ENCODE assay signal across 9 mouse cellular contexts in the genomic region with DNA sequence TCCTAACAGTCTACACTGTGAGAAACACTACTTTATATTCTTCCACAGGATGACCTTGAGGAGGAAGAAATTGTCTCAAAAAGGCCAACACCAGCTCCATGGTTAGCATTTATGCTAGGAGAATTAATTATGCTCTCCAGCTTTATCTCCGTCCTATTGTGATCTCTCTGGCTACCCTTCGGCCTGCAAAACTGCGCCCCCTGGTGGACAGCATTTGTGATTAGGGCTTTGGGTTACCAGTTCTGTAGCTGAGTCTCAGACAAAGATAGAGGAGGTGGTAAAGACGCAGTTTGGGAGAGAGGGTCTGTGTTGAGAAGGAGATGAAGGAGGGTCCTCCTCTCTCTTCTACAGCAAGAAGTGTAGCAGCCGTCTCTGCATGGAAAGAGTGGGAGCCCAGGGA. TPM values are rescaled to one million over a fixed set of nuclear protein-coding genes. Genes with fewer than 3 reads are reported as not detected.
DNase-seq lines count a peak whose midpoint lies in the region; ATAC-seq and TF ChIP-seq lines count a peak whose summit lies in the region.
"Had no signal": no experiment of that assay in that cellular context is flagged by ENCODE, and none has a peak within 500 bp of the region (broad histone marks: within the 10 kb centered on the region; RNA-seq: fewer than 3 reads in every experiment).

No protein-coding gene starts in this region.

- DNase-seq in kidney, adult 18-20 months: peak; percentile 69
- DNase-seq in kidney, adult 11 months: no peak
- DNase-seq in ES-E14 (ENCODE audit: low read depth, low spot score): peak; percentile 82
- peak; percentile 73 for DNase-seq in c-Kit-positive CD71-positive TER-119-positive erythroid progenitor cells, embryonic 14.5 days (ENCODE audit: low spot score)
- peak; percentile 88 for DNase-seq in gastrocnemius, postnatal 10 days
- DNase-seq in limb, embryonic 11.5 days (ENCODE audit: low spot score): peak; percentile 84
- peak; percentile 69 to 74 for DNase-seq in thymus, postnatal 36 days

- no peak overlapping the region for H3K9ac ChIP-seq in ES-E14 (ENCODE audit: insufficient read depth, low read depth, low read length, poor library complexity, severe bottlenecking)
- H3K9ac ChIP-seq in limb, embryonic 11.5 days (ENCODE audit: low read length): no peak overlapping the region
- H3K9ac ChIP-seq in neural tube, embryonic 14.5 days (replicated peaks; ENCODE audit: low read depth, low read length): no peak overlapping the region

- no peaks in the 10 kb centered on the region for H3K9me3 ChIP-seq in ES-E14 (ENCODE audit: control insufficient read depth, insufficient read depth, low read depth, low read length)
- H3K9me3 ChIP-seq in limb, embryonic 11.5 days (ENCODE audit: control insufficient read depth, low read length): no peaks in the 10 kb centered on the region
- H3K9me3 ChIP-seq in neural tube, embryonic 14.5 days (ENCODE audit: control insufficient read depth, low read length): no peaks in the 10 kb centered on the region

- 13% methylated on average over 5 of the region's 5 CpGs for WGBS in limb, embryonic 11.5 days
- WGBS in neural tube, embryonic 14.5 days: 7% methylated on average over 5 of the region's 5 CpGs

- no peak for ATAC-seq in limb, embryonic 11.5 days (ENCODE audit: insufficient number of reproducible peaks, low FRiP score, low TSS enrichment, low read depth)
- ATAC-seq in neural tube, embryonic 14.5 days (ENCODE audit: low read depth): peak; percentile 21; the same call in 1 of the 2 replicates

- H3K27me3 ChIP-seq in limb, embryonic 11.5 days (ENCODE audit: control insufficient read depth, insufficient read depth, low read length): no peaks in the 10 kb centered on the region
- no peaks in the 10 kb centered on the region for H3K27me3 ChIP-seq in neural tube, embryonic 14.5 days (ENCODE audit: control insufficient read depth, insufficient read depth, low read length)

- H3K4me3 ChIP-seq in ES-E14 (ENCODE audit: insufficient read depth in 1 of 2, low read depth in 1 of 2, low read length in 2 of 2, poor library complexity in 1 of 2, severe bottlenecking in 1 of 2): no peak overlapping the region
- H3K4me3 ChIP-seq in limb, embryonic 11.5 days (ENCODE audit: low read depth, low read length): no peak overlapping the region
- no peak overlapping the region for H3K4me3 ChIP-seq in neural tube, embryonic 14.5 days (ENCODE audit: low read depth, low read length)
- H3K4me3 ChIP-seq: erythroblast, embryonic 14.5 days had no signal

- in situ Hi-C loops in ES-E14 (cut with MboI; ENCODE audit: low sequenced_read_pairs in 2 of 2, unreplicated experiment in 2 of 2): no loop called here

- no peak overlapping the region for H3K4me2 ChIP-seq in limb, embryonic 11.5 days (ENCODE audit: low read depth, severe bottlenecking)
- H3K4me2 ChIP-seq in neural tube, embryonic 14.5 days (ENCODE audit: low read depth, low read length): no peak overlapping the region

- H3K4me1 ChIP-seq in ES-E14 (ENCODE audit: control insufficient read depth in 2 of 2, insufficient read depth in 2 of 2, low read length in 2 of 2, poor library complexity in 1 of 2): peaks cover 6 to 27% of the 10 kb centered on the region in 2 experiments; a peak in 3 of 4 replicates
- H3K4me1 ChIP-seq in limb, embryonic 11.5 days (ENCODE audit: control insufficient read depth, insufficient read depth, low read length): peaks cover 9% of the 10 kb centered on the region; the same call in 1 of the 2 replicates
- no peaks in the 10 kb centered on the region for H3K4me1 ChIP-seq in neural tube, embryonic 14.5 days (ENCODE audit: control insufficient read depth, insufficient read depth, low read length)

- no peak overlapping the region for H3K27ac ChIP-seq in ES-E14 (ENCODE audit: insufficient read depth, low read depth, low read length, poor library complexity, severe bottlenecking)
- no peak overlapping the region for H3K27ac ChIP-seq in limb, embryonic 11.5 days (replicated peaks; ENCODE audit: low read depth, low read length)
- H3K27ac ChIP-seq in neural tube, embryonic 14.5 days (ENCODE audit: low read depth, low read length): no peak overlapping the region

- no peaks in the 10 kb centered on the region for H3K36me3 ChIP-seq in ES-E14 (ENCODE audit: control insufficient read depth, insufficient read depth, low read length, poor library complexity, severe bottlenecking)
- no peaks in the 10 kb centered on the region for H3K36me3 ChIP-seq in limb, embryonic 11.5 days (ENCODE audit: control insufficient read depth, insufficient read depth, low read length)
- H3K36me3 ChIP-seq in neural tube, embryonic 14.5 days (ENCODE audit: control insufficient read depth, insufficient read depth, low read length): no peaks in the 10 kb centered on the region

TF ChIP-seq in ES-E14, 5 proteins besides CTCF, POLR2A, EP300 and RAD21:
- TF ChIP-seq ZC3H11A (IDR thresholded peaks at IDR 0.05; ENCODE audit: borderline replicate concordance, low read depth, low read length): no peak
- TF ChIP-seq CHD2 (IDR thresholded peaks at IDR 0.05; ENCODE audit: low read depth, low read length): no peak
- no peak for TF ChIP-seq HCFC1 (IDR thresholded peaks at IDR 0.05; ENCODE audit: borderline replicate concordance, insufficient read depth, low read length)
- no peak for TF ChIP-seq MAFK (IDR thresholded peaks at IDR 0.05; ENCODE audit: insufficient read depth, low read depth, low read length)
- no peak for TF ChIP-seq ZNF384 (IDR thresholded peaks at IDR 0.05; ENCODE audit: low read depth, low read length)

RNA-seq across cellular contexts. Expression of gene Tnni1, which starts 10.6 kb away (rescaled TPM):
- total RNA-seq in ES-E14 (2012; rRNA removed): 1.1 and 1.6 TPM in 2 replicates
- total RNA-seq in gastrocnemius, postnatal 10 days (2021): 100 to 1,000 TPM; 162 to 214 TPM
- 13.7 and 19.4 TPM in 2 replicates for polyA plus RNA-seq in limb, embryonic 11.5 days (2014; fragmentation: Nextera tagmentation; extraction: Ambion mirVana)
- 3.2 and 3.4 TPM in 2 replicates for polyA plus RNA-seq in neural tube, embryonic 14.5 days (2014; fragmentation: Nextera tagmentation; extraction: Ambion mirVana)
- polyA plus RNA-seq: erythroblast, embryonic 14.5 days had no signal

RNA-seq across cellular contexts. Expression of gene Phlda3, which starts 23.9 kb away (rescaled TPM):
- total RNA-seq in ES-E14 (2012; rRNA removed): 51.1 and 70.7 TPM in 2 replicates
- 10 to 100 TPM; 24.1 to 36.7 TPM for total RNA-seq in gastrocnemius, postnatal 10 days (2021)
- polyA plus RNA-seq in limb, embryonic 11.5 days (2014; fragmentation: Nextera tagmentation; extraction: Ambion mirVana): 32.8 and 33.3 TPM in 2 replicates
- polyA plus RNA-seq in neural tube, embryonic 14.5 days (2014; fragmentation: Nextera tagmentation; extraction: Ambion mirVana): 38.4 and 40.2 TPM in 2 replicates

RNA-seq across cellular contexts. Expression of gene Lad1, which starts 28.6 kb away (rescaled TPM):
- total RNA-seq in ES-E14 (2012; rRNA removed): 5.2 and 9.0 TPM in 2 replicates
- under 1 TPM; 0.11 to 0.12 TPM for total RNA-seq in gastrocnemius, postnatal 10 days (2021)
- polyA plus RNA-seq in limb, embryonic 11.5 days (2014; fragmentation: Nextera tagmentation; extraction: Ambion mirVana): 4.5 TPM in 2 replicates
- polyA plus RNA-seq in neural tube, embryonic 14.5 days (2014; fragmentation: Nextera tagmentation; extraction: Ambion mirVana): 0.35 and 0.66 TPM in 2 replicates
- polyA plus RNA-seq: erythroblast, embryonic 14.5 days had no signal

RNA-seq across cellular contexts. Expression of gene Tnnt2, which starts 46.3 kb away (rescaled TPM):
- 0.69 and 2.5 TPM in 2 replicates for total RNA-seq in ES-E14 (2012; rRNA removed)
- total RNA-seq in gastrocnemius, postnatal 10 days (2021): 10 to 100 TPM; 41.1 to 52.6 TPM
- polyA plus RNA-seq in limb, embryonic 11.5 days (2014; fragmentation: Nextera tagmentation; extraction: Ambion mirVana): 6.0 and 7.3 TPM in 2 replicates
- polyA plus RNA-seq in neural tube, embryonic 14.5 days (2014; fragmentation: Nextera tagmentation; extraction: Ambion mirVana): 2.1 TPM in 1 of 2 replicates, not detected in the other
- polyA plus RNA-seq: erythroblast, embryonic 14.5 days had no signal

Comparison
In these comparisons a context has a peak if more than half of its experiments do, and no peak if none do; other contexts are left out.
1. RNA of gene Tnni1, which starts 10.6 kb away (total RNA-seq): 162 to 214 TPM in gastrocnemius, postnatal 10 days; 1.1 to 1.6 TPM in ES-E14; every median in the first group is over 10 times any median in the second.